Mouse (Mus musculus): ENCODE measurements around the gene Il34. TPM values are rescaled to one million over a fixed set of nuclear protein-coding genes. Genes with fewer than 3 reads are reported as not detected.

The Il34 gene
- polyA plus RNA-seq, 1 experiment: not detected

GRCm38 (mm10) chr8:110716075-110716474, 89.6 kb downstream of the Il34 start:
- H3K4me1 ChIP-seq (ENCODE audit: control insufficient read depth): no peaks in the 10 kb centered on the region
- H3K9me3 ChIP-seq (ENCODE audit: control insufficient read depth, low read length): no peaks in the 10 kb centered on the region
- H3K4me3 ChIP-seq (replicated peaks): no peak overlapping the region
- H3K36me3 ChIP-seq (ENCODE audit: control insufficient read depth): peaks cover 45% of the 10 kb centered on the region
- no peak for TF ChIP-seq GATA1 (IDR thresholded peaks at IDR 0.05; ENCODE audit: low read length)
- no peak for TF ChIP-seq TAL1 (IDR thresholded peaks at IDR 0.05; ENCODE audit: low read length)
- H3K27me3 ChIP-seq (ENCODE audit: control insufficient read depth): peaks cover 24% of the 10 kb centered on the region

GRCm38 (mm10) chr8:110714827-110715519, 90.8 kb downstream of the Il34 start:
- no peaks in the 10 kb centered on the region for H3K4me1 ChIP-seq (ENCODE audit: control insufficient read depth)
- no peak overlapping the region for H3K4me3 ChIP-seq (replicated peaks)
- no peaks in the 10 kb centered on the region for H3K9me3 ChIP-seq (ENCODE audit: control insufficient read depth, low read length)
- H3K36me3 ChIP-seq (ENCODE audit: control insufficient read depth): peaks cover 56% of the 10 kb centered on the region
- TF ChIP-seq GATA1 (IDR thresholded peaks at IDR 0.05; ENCODE audit: low read length): no peak
- no peak for TF ChIP-seq TAL1 (IDR thresholded peaks at IDR 0.05; ENCODE audit: low read length)
- H3K27me3 ChIP-seq (ENCODE audit: control insufficient read depth): peaks cover 13% of the 10 kb centered on the region

GRCm38 (mm10) chr8:110713073-110713472, 92.7 kb downstream of the Il34 start:
- H3K4me3 ChIP-seq (replicated peaks): no peak overlapping the region
- H3K27me3 ChIP-seq (ENCODE audit: control insufficient read depth): no peaks in the 10 kb centered on the region
- H3K9me3 ChIP-seq (ENCODE audit: control insufficient read depth, low read length): no peaks in the 10 kb centered on the region
- no peaks in the 10 kb centered on the region for H3K4me1 ChIP-seq (ENCODE audit: control insufficient read depth)
- peaks cover 73% of the 10 kb centered on the region for H3K36me3 ChIP-seq (ENCODE audit: control insufficient read depth)
- no peak for TF ChIP-seq TAL1 (IDR thresholded peaks at IDR 0.05; ENCODE audit: low read length)
- no peak for TF ChIP-seq GATA1 (IDR thresholded peaks at IDR 0.05; ENCODE audit: low read length)

- H3K4me1 ChIP-seq (ENCODE audit: control insufficient read depth): no peaks in the 10 kb centered on the region
- H3K36me3 ChIP-seq (ENCODE audit: control insufficient read depth): peaks cover 79% of the 10 kb centered on the region
- H3K4me3 ChIP-seq (replicated peaks): no peak overlapping the region
- no peaks in the 10 kb centered on the region for H3K27me3 ChIP-seq (ENCODE audit: control insufficient read depth)
- TF ChIP-seq GATA1 (IDR thresholded peaks at IDR 0.05; ENCODE audit: low read length) (no peak), TAL1 (IDR thresholded peaks at IDR 0.05; ENCODE audit: low read length) (no peak)
- no peaks in the 10 kb centered on the region for H3K9me3 ChIP-seq (ENCODE audit: control insufficient read depth, low read length)
These were observed 94.3 kb downstream of the Il34 start for GRCm38 (mm10) chr8:110711271-110711934.

- no peaks in the 10 kb centered on the region for H3K4me1 ChIP-seq (ENCODE audit: control insufficient read depth)
- TF ChIP-seq TAL1 (IDR thresholded peaks at IDR 0.05; ENCODE audit: low read length): no peak
- TF ChIP-seq GATA1 (IDR thresholded peaks at IDR 0.05; ENCODE audit: low read length): no peak
- no peaks in the 10 kb centered on the region for H3K9me3 ChIP-seq (ENCODE audit: control insufficient read depth, low read length)
- peaks cover 75% of the 10 kb centered on the region for H3K36me3 ChIP-seq (ENCODE audit: control insufficient read depth)
- H3K27me3 ChIP-seq (ENCODE audit: control insufficient read depth): no peaks in the 10 kb centered on the region
- no peak overlapping the region for H3K4me3 ChIP-seq (replicated peaks)
These were observed 95.1 kb downstream of the Il34 start for GRCm38 (mm10) chr8:110710593-110710992.

- H3K9me3 ChIP-seq (ENCODE audit: control insufficient read depth, low read length): no peaks in the 10 kb centered on the region
- no peaks in the 10 kb centered on the region for H3K27me3 ChIP-seq (ENCODE audit: control insufficient read depth)
- H3K4me1 ChIP-seq (ENCODE audit: control insufficient read depth): no peaks in the 10 kb centered on the region
- TF ChIP-seq GATA1 (IDR thresholded peaks at IDR 0.05; ENCODE audit: low read length) (no peak), TAL1 (IDR thresholded peaks at IDR 0.05; ENCODE audit: low read length) (no peak)
- H3K4me3 ChIP-seq (replicated peaks): no peak overlapping the region
- peaks cover 76% of the 10 kb centered on the region for H3K36me3 ChIP-seq (ENCODE audit: control insufficient read depth)
These were observed 97.3 kb downstream of the Il34 start for GRCm38 (mm10) chr8:110708429-110708828.

GRCm38 (mm10) chr8:110706288-110706870, 99.3 kb downstream of the Il34 start:
- Histone ChIP-seq H3K27me3 (ENCODE audit: control insufficient read depth) (no peaks in the 10 kb centered on the region), H3K4me3 (replicated peaks) (no peak overlapping the region), H3K36me3 (ENCODE audit: control insufficient read depth) (peaks cover 66% of the 10 kb centered on the region), H3K4me1 (ENCODE audit: control insufficient read depth) (no peaks in the 10 kb centered on the region), H3K9me3 (ENCODE audit: control insufficient read depth, low read length) (no peaks in the 10 kb centered on the region)
- TF ChIP-seq TAL1 (IDR thresholded peaks at IDR 0.05; ENCODE audit: low read length) (no peak), GATA1 (IDR thresholded peaks at IDR 0.05; ENCODE audit: low read length) (no peak)

GRCm38 (mm10) chr8:110705391-110706287, 100.1 kb downstream of the Il34 start:
- no peak overlapping the region for H3K4me3 ChIP-seq (replicated peaks)
- TF ChIP-seq GATA1 (IDR thresholded peaks at IDR 0.05; ENCODE audit: low read length): no peak
- TF ChIP-seq TAL1 (IDR thresholded peaks at IDR 0.05; ENCODE audit: low read length): no peak
- no peaks in the 10 kb centered on the region for H3K27me3 ChIP-seq (ENCODE audit: control insufficient read depth)
- H3K9me3 ChIP-seq (ENCODE audit: control insufficient read depth, low read length): no peaks in the 10 kb centered on the region
- peaks cover 65% of the 10 kb centered on the region for H3K36me3 ChIP-seq (ENCODE audit: control insufficient read depth)
- no peaks in the 10 kb centered on the region for H3K4me1 ChIP-seq (ENCODE audit: control insufficient read depth)

All from erythroblast, embryonic 14.5 days (primary cell).